Mouse (Mus musculus): ENCODE results near the gene Crim1. TPM values are rescaled to one million over a fixed set of nuclear protein-coding genes. Genes with fewer than 3 reads are reported as not detected.

Gene Crim1
- polyA plus RNA-seq, 1 experiment from 2014 or later = 11.9 TPM

DNA sequence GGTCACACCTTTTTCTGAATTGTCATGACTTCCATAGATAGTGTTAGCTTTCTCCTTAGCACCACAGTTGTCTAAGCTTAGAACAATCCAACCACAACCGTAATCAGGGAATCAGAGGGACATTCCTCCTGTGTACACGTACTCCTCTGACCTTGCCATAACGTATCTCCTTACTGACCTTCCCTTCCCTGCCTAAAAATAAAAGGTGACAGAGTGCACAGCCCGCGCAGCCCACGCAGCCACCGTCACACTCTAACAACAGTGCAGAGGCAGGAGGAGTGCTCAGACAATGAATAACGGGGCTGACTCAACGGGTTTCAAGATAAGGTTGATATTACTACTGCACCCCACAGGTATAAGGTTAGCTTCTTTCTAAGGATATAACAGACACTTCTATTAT, 203.8 kb downstream of the Crim1 start:
- no peak overlapping the region for H3K4me2 ChIP-seq (ENCODE audit: low read length)
- H3K36me3 ChIP-seq (ENCODE audit: control insufficient read depth, insufficient read depth, low read length) = peaks cover 2% of the 10 kb centered on the region; the same call in 1 of the 2 replicates
- H3K27ac ChIP-seq (ENCODE audit: low read length) = no peak overlapping the region
- no peak overlapping the region for H3K4me3 ChIP-seq (ENCODE audit: low read depth, low read length)
- no peak for ATAC-seq
- no peak overlapping the region for H3K9ac ChIP-seq (ENCODE audit: low read depth, low read length)
- H3K27me3 ChIP-seq (ENCODE audit: control insufficient read depth, insufficient read depth, low read depth, low read length) = no peaks in the 10 kb centered on the region; the same call in 1 of the 2 replicates
- H3K4me1 ChIP-seq (ENCODE audit: control insufficient read depth, insufficient read depth, low read length) = 0 out of 2 replicates have a peak, but pooled peaks cover 3% of the 10 kb centered on the region
- WGBS = 94% methylated on average over 9 of the region's 9 CpGs
- H3K9me3 ChIP-seq (replicated peaks; ENCODE audit: control insufficient read depth, low read length, poor library complexity, severe bottlenecking) = no peaks in the 10 kb centered on the region

DNA sequence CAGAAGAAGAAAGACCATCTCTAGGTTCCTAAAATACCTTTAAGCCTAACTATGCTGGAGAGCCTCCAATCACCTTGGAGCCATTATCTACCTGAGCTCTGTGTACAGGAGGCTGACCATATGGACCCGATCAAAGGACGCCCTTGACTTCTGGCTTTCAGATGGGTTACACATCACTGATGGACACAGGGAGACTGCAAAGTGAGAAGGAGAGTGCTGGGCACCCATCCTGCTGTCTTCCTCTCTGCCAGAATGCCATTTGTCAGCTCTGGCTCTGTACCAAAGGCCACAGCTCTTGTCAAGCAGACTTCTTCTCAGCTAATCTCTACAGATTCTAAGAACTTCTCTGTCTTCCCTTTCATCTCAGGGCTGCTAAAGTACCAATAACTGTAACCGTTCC, 205.3 kb downstream of the Crim1 start:
- no peak overlapping the region for H3K4me3 ChIP-seq (ENCODE audit: low read depth, low read length)
- H3K4me2 ChIP-seq (ENCODE audit: low read length) = no peak overlapping the region
- 92% methylated on average over 3 of the region's 3 CpGs for WGBS
- no peaks in the 10 kb centered on the region; the same call in 1 of the 2 replicates for H3K27me3 ChIP-seq (ENCODE audit: control insufficient read depth, insufficient read depth, low read depth, low read length)
- H3K36me3 ChIP-seq (ENCODE audit: control insufficient read depth, insufficient read depth, low read length) = peaks cover 2% of the 10 kb centered on the region; the same call in 1 of the 2 replicates
- no peaks in the 10 kb centered on the region for H3K9me3 ChIP-seq (replicated peaks; ENCODE audit: control insufficient read depth, low read length, poor library complexity, severe bottlenecking)
- no peak overlapping the region for H3K9ac ChIP-seq (ENCODE audit: low read depth, low read length)
- 0 out of 2 replicates have a peak, but pooled peaks cover 3% of the 10 kb centered on the region for H3K4me1 ChIP-seq (ENCODE audit: control insufficient read depth, insufficient read depth, low read length)
- no peak for ATAC-seq
- no peak overlapping the region for H3K27ac ChIP-seq (ENCODE audit: low read length)

DNA sequence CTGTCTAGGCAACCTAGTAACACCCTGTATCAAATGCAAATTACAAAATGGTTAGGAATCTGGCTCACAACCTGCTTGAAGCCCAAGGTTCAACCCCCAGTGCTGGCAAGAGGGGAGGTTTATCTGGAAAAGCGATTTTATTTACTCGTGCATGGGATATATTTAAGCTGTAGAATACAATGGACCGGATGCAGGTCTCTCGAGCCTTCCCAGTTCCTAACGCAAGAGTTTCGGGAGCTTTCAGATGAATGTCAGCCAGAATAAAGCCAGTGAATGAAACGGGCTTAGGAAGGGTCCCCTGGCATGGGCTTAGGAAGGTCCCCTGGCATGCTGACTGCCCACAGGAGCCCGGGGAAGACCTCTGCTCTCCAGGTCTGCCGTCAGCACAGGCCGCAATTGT, 206.8 kb downstream of the Crim1 start:
- Histone ChIP-seq H3K9ac (ENCODE audit: low read depth, low read length) (no peak overlapping the region), H3K4me1 (ENCODE audit: control insufficient read depth, insufficient read depth, low read length) (0 out of 2 replicates have a peak, but pooled peaks cover 1% of the 10 kb centered on the region), H3K4me3 (ENCODE audit: low read depth, low read length) (no peak overlapping the region), H3K9me3 (replicated peaks; ENCODE audit: control insufficient read depth, low read length, poor library complexity, severe bottlenecking) (no peaks in the 10 kb centered on the region), H3K4me2 (ENCODE audit: low read length) (no peak overlapping the region), H3K27me3 (ENCODE audit: control insufficient read depth, insufficient read depth, low read depth, low read length) (no peaks in the 10 kb centered on the region; the same call in 1 of the 2 replicates), H3K27ac (ENCODE audit: low read length) (no peak overlapping the region), H3K36me3 (ENCODE audit: control insufficient read depth, insufficient read depth, low read length) (peaks cover 2% of the 10 kb centered on the region; the same call in 1 of the 2 replicates)
- no peak for ATAC-seq
- 76% methylated on average over 10 of the region's 10 CpGs for WGBS

DNA sequence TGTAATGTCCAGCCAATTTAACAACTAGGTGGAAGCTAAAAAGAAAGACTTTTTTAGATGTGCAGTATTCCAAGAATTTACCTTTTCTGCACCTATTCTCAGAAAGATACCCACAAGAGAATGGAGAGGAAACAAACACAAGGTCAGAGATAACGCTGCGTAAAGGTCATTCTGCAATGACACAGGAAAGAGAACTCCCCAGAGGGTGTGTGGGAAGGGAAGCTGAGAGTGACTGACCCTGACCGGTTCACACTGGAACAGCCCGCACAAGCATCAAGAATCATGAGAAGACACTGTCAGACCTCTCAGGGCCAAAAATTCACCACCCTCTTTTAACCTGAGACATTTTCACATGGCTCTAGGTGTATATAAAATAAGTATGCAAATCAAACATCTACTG, 207.5 kb downstream of the Crim1 start:
- Histone ChIP-seq H3K4me1 (ENCODE audit: control insufficient read depth, insufficient read depth, low read length) (no peaks in the 10 kb centered on the region), H3K27ac (ENCODE audit: low read length) (no peak overlapping the region), H3K36me3 (ENCODE audit: control insufficient read depth, insufficient read depth, low read length) (peaks cover 2% of the 10 kb centered on the region; the same call in 1 of the 2 replicates), H3K27me3 (ENCODE audit: control insufficient read depth, insufficient read depth, low read depth, low read length) (no peaks in the 10 kb centered on the region; the same call in 1 of the 2 replicates), H3K9ac (ENCODE audit: low read depth, low read length) (no peak overlapping the region), H3K4me3 (ENCODE audit: low read depth, low read length) (no peak overlapping the region), H3K9me3 (replicated peaks; ENCODE audit: control insufficient read depth, low read length, poor library complexity, severe bottlenecking) (no peaks in the 10 kb centered on the region), H3K4me2 (ENCODE audit: low read length) (no peak overlapping the region)
- ATAC-seq = no peak
- WGBS = 76% methylated on average over 4 of the region's 4 CpGs

DNA sequence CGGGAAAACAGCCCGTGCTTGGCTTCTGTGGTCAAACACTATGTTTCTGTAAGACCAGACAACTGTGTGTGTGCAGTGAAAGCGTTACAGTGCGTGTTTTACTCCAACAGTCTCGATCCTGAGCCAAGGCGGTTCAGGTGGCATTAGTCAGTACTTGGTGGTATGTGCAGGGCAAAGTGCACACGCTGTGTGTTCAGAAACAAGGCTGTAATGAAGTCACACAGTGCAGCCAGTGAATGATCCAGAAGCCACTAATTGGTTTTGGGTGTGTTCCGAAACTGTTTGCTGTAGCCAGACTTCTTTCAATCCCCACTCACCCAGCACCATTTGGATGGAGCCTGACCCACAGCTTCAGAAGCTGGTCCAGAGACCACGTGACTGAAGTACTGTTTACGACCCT, 208.3 kb downstream of the Crim1 start:
- WGBS = 82% methylated on average over 10 of the region's 10 CpGs
- no peak overlapping the region for H3K4me2 ChIP-seq (ENCODE audit: low read length)
- no peak for ATAC-seq
- no peaks in the 10 kb centered on the region for H3K9me3 ChIP-seq (replicated peaks; ENCODE audit: control insufficient read depth, low read length, poor library complexity, severe bottlenecking)
- H3K4me1 ChIP-seq (ENCODE audit: control insufficient read depth, insufficient read depth, low read length) = no peaks in the 10 kb centered on the region
- peaks cover 2% of the 10 kb centered on the region; the same call in 1 of the 2 replicates for H3K36me3 ChIP-seq (ENCODE audit: control insufficient read depth, insufficient read depth, low read length)
- H3K9ac ChIP-seq (ENCODE audit: low read depth, low read length) = no peak overlapping the region
- no peak overlapping the region for H3K27ac ChIP-seq (ENCODE audit: low read length)
- no peaks in the 10 kb centered on the region; the same call in 1 of the 2 replicates for H3K27me3 ChIP-seq (ENCODE audit: control insufficient read depth, insufficient read depth, low read depth, low read length)
- H3K4me3 ChIP-seq (ENCODE audit: low read depth, low read length) = no peak overlapping the region

DNA sequence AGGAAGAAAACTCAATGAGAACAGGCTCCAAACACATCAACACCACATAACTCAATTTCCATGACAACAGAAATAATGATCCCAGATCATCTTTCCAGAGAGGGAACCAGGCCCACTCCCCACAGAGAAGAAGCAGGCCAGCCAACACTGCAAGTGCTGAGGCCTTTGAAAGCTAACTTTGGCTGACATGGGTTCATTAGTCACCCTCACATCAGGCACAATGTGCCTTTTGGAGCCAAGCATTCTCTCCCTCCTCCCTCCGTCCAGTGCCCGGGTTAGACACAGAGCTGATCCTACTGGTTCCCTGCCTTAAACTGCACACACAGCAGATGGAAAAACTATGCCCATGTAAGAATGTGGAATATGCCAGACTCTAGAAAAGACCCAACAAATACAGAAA, 209.9 kb downstream of the Crim1 start:
- ATAC-seq = no peak
- H3K9me3 ChIP-seq (replicated peaks; ENCODE audit: control insufficient read depth, low read length, poor library complexity, severe bottlenecking) = no peaks in the 10 kb centered on the region
- no peak overlapping the region for H3K4me3 ChIP-seq (ENCODE audit: low read depth, low read length)
- no peak overlapping the region for H3K9ac ChIP-seq (ENCODE audit: low read depth, low read length)
- no peak overlapping the region for H3K27ac ChIP-seq (ENCODE audit: low read length)
- no peaks in the 10 kb centered on the region for H3K4me1 ChIP-seq (ENCODE audit: control insufficient read depth, insufficient read depth, low read length)
- H3K36me3 ChIP-seq (ENCODE audit: control insufficient read depth, insufficient read depth, low read length) = 0 out of 2 replicates have a peak, but pooled peaks cover 2% of the 10 kb centered on the region
- WGBS = 37% methylated on average over 2 of the region's 2 CpGs
- no peak overlapping the region for H3K4me2 ChIP-seq (ENCODE audit: low read length)
- no peaks in the 10 kb centered on the region for H3K27me3 ChIP-seq (ENCODE audit: control insufficient read depth, insufficient read depth, low read depth, low read length)

DNA sequence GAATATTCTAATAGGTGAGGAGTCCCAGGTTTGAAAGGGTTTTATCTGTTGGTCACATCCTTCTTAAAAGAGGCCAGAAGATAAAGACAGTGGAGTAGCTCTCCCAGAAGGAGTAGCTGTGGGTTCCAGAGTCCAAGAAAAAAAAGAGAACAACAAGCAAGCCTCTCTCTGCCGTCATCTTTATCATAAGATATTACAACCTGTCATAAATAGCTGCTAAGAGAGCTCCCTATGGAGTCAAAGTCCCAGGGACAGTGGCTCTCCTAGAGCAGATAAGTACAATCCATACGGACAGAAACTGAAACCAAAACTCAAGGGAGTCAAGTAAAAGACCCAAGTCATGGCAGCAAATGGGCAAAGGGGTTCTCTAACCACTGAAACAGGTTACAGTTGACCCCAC, 215.2 kb downstream of the Crim1 start:
- Histone ChIP-seq H3K4me2 (ENCODE audit: low read length) (no peak overlapping the region), H3K27me3 (ENCODE audit: control insufficient read depth, insufficient read depth, low read depth, low read length) (no peaks in the 10 kb centered on the region), H3K4me1 (ENCODE audit: control insufficient read depth, insufficient read depth, low read length) (peaks cover 10% of the 10 kb centered on the region), H3K9ac (ENCODE audit: low read depth, low read length) (no peak overlapping the region), H3K36me3 (ENCODE audit: control insufficient read depth, insufficient read depth, low read length) (no peaks in the 10 kb centered on the region), H3K4me3 (ENCODE audit: low read depth, low read length) (no peak overlapping the region), H3K27ac (ENCODE audit: low read length) (no peak overlapping the region), H3K9me3 (replicated peaks; ENCODE audit: control insufficient read depth, low read length, poor library complexity, severe bottlenecking) (no peaks in the 10 kb centered on the region)
- no peak for ATAC-seq
- 88% methylated on average over 2 of the region's 2 CpGs for WGBS

DNA sequence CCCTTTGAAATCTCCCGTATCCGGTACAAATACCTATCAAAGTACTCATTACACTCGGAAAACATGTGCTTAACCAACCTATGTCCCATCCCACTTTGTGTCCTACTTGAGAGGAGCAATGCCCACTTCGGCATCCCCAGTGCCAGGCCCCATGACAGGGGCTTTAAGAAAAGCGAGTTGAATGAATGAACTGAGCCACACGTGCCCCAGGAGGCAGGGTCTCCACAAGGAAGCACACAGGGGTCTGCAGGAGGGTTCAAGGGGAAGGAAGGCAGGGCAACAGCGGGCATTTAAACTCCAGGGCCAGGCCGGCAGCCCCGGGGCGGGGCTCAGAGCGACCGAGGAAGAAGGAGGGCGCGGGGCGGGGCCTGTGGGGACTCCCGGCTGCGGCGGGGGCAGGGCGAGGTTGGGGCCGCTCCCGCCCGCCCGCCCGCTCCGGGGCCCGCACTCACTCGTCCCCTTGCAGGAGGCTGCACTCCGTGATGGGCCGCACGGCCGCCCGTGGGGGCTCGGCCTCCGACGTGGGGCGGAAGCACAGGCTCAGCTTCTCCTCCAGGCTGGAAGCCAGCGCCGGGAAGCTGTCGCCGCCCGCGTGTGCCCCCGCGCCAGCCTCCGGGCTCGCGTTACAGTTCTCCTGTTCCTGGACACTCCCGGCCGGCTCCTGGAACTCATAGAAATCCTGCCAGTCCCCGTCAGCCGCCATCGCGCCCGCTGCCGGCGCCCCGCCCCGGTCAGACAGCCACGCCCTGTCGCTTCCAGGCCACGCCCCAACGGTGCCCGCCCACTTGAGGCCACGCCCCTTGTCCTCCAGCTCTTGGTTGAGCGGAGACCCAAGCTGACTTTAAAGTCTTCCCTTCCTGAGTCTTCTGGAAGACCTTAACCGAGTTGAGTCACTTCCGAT, 217.6 kb downstream of the Crim1 start, which contains the start of gene Fez2:
Gene Fez2, minus strand, starts transcription at position 772 of the 901 bp plus-strand sequence.
- under 1% methylated on average over 60 of the region's 67 CpGs for WGBS
- Histone ChIP-seq H3K4me2 (ENCODE audit: low read length) (peak within 1 kb of the TSS; percentile 86), H3K4me3 (ENCODE audit: low read depth, low read length) (peak within 1 kb of the TSS; percentile 94), H3K36me3 (ENCODE audit: control insufficient read depth, insufficient read depth, low read length) (no peaks in the 10 kb centered on the region), H3K9ac (ENCODE audit: low read depth, low read length) (peak within 1 kb of the TSS; percentile 91), H3K27me3 (ENCODE audit: control insufficient read depth, insufficient read depth, low read depth, low read length) (no peaks in the 10 kb centered on the region), H3K9me3 (replicated peaks; ENCODE audit: control insufficient read depth, low read length, poor library complexity, severe bottlenecking) (no peaks in the 10 kb centered on the region), H3K27ac (ENCODE audit: low read length) (peak within 1 kb of the TSS; percentile 74), H3K4me1 (ENCODE audit: control insufficient read depth, insufficient read depth, low read length) (peaks cover 10% of the 10 kb centered on the region)
- peak; percentile 92 for ATAC-seq

DNA sequence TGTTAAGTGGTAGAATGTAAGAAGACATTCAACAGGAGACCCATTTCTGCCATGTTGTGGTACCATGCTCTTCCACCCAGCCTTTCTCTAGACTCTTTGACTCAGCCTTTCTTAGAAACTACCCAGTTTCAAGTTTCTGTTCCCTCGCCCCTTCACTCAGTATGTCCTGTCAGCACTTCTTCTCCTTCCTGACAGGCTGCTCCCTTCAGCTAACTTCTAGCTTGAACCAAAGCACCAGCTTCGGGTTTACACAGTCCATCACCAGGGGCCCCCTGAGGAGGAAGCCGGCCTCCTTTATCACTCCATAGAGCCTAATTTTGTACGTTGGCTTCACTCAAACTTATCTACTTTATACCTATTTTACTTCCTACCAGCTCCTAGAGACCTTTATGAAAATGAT, 219.2 kb downstream of the Crim1 start:
- Histone ChIP-seq H3K4me1 (ENCODE audit: control insufficient read depth, insufficient read depth, low read length) (peaks cover 10% of the 10 kb centered on the region), H3K9ac (ENCODE audit: low read depth, low read length) (no peak overlapping the region), H3K9me3 (replicated peaks; ENCODE audit: control insufficient read depth, low read length, poor library complexity, severe bottlenecking) (no peaks in the 10 kb centered on the region), H3K4me2 (ENCODE audit: low read length) (no peak overlapping the region), H3K27ac (ENCODE audit: low read length) (no peak overlapping the region), H3K36me3 (ENCODE audit: control insufficient read depth, insufficient read depth, low read length) (no peaks in the 10 kb centered on the region), H3K4me3 (ENCODE audit: low read depth, low read length) (no peak overlapping the region), H3K27me3 (ENCODE audit: control insufficient read depth, insufficient read depth, low read depth, low read length) (no peaks in the 10 kb centered on the region)
- no peak for ATAC-seq
- 83% methylated on average over 4 of the region's 4 CpGs for WGBS
